Mouse (Mus musculus) MEL (cell line): Measurements from ENCODE around the gene Tpd52l2. TPM values are rescaled to one million over a fixed set of nuclear protein-coding genes. Genes with fewer than 3 reads are reported as not detected.

Source experiments
- DNase-seq: peaks from one replicate; pipeline ENCODE4 v3.0.0; 2011; ENCODE audit warnings: low read depth, low spot score
- H3K27ac ChIP-seq: 2 replicates; pipeline ENCODE4 v1.5.1; 2012; ENCODE audit warnings: low read depth, mild to moderate bottlenecking, control low read depth, low read length, moderate library complexity; ENCODE audit not compliant: control insufficient read depth
- H3K27me3 ChIP-seq, 2 experiments: fragments of 150-350 bp in 1 of 2; sonication (generic) in 1 of 2; 2 replicates each; pipeline ENCODE4 v1.6.1; 2012; ENCODE audit warnings: low read length in 2 of 2, mild to moderate bottlenecking in 2 of 2, improper control_type of control experiment in 1 of 2, moderate library complexity in 1 of 2; ENCODE audit not compliant: insufficient read depth in 2 of 2, control insufficient read depth in 1 of 2
- H3K36me3 ChIP-seq, 2 experiments: 2 replicates each; pipeline ENCODE4 v1.6.1; 2012 to 2014; ENCODE audit warnings: low read length in 2 of 2, improper control_type of control experiment in 1 of 2, inconsistent platforms in 1 of 2, mild to moderate bottlenecking in 1 of 2; ENCODE audit not compliant: insufficient read depth in 2 of 2, control insufficient read depth in 1 of 2
- H3K4me1 ChIP-seq, 2 experiments: fragments of 150-350 bp in 1 of 2; sonication (generic) in 1 of 2; 2 replicates each; pipeline ENCODE4 v1.6.1; 2012; ENCODE audit warnings: low read length in 2 of 2, improper control_type of control experiment in 1 of 2, mild to moderate bottlenecking in 1 of 2; ENCODE audit not compliant: insufficient read depth in 2 of 2, control insufficient read depth in 1 of 2
- H3K4me3 ChIP-seq, 2 experiments: fragments of 150-350 bp in 1 of 2; sonication (generic) in 1 of 2; 2 replicates each; pipeline ENCODE4 v1.5.1; 2012; ENCODE audit warnings: low read depth in 2 of 2, low read length in 2 of 2, mild to moderate bottlenecking in 2 of 2, moderate library complexity in 2 of 2, control low read depth in 1 of 2, improper control_type of control experiment in 1 of 2; ENCODE audit not compliant: control insufficient read depth in 1 of 2, insufficient read depth in 1 of 2
- H3K79me2 ChIP-seq: 2 replicates; pipeline ENCODE4 v1.6.1; 2012; ENCODE audit warnings: mild to moderate bottlenecking, low read length, moderate library complexity; ENCODE audit not compliant: control insufficient read depth, poor library complexity, insufficient read depth
- H3K9ac ChIP-seq: 2 replicates; pipeline ENCODE4 v1.6.1; 2012; ENCODE audit warnings: low read depth, mild to moderate bottlenecking, control low read depth, low read length, moderate library complexity; ENCODE audit not compliant: control insufficient read depth, poor library complexity, severe bottlenecking
- H3K9me3 ChIP-seq: fragments of 150-350 bp; sonication (generic); replicated peaks from 2 replicates; pipeline ENCODE4 v1.6.1; 2012; ENCODE audit warnings: mild to moderate bottlenecking, low read length, improper control_type of control experiment, moderate library complexity; ENCODE audit not compliant: insufficient read depth
- BHLHE40 ChIP-seq: IDR thresholded peaks from 2 replicates; pipeline ENCODE4 v1.6.1; 2012; ENCODE audit warnings: low read depth, mild to moderate bottlenecking, inconsistent platforms, low read length, improper control_type of control experiment, borderline replicate concordance
- CTCF ChIP-seq, 3 experiments: IDR thresholded peaks in 2 of 3; conservative IDR thresholded peaks in 1 of 3; 2 replicates each; pipeline ENCODE4 v1.5.1; 2011 to 2012; ENCODE audit warnings: low read length in 3 of 3, low read depth in 2 of 3, mild to moderate bottlenecking in 2 of 3, improper control_type of control experiment in 1 of 3, inconsistent platforms in 1 of 3, mixed read lengths in 1 of 3, moderate library complexity in 1 of 3; ENCODE audit not compliant: control insufficient read depth in 1 of 3, insufficient read depth in 1 of 3, poor library complexity in 1 of 3, severe bottlenecking in 1 of 3
- E2F4 ChIP-seq: IDR thresholded peaks from 2 replicates; pipeline ENCODE4 v1.6.1; 2011; ENCODE audit warnings: low read depth, low read length, improper control_type of control experiment, borderline replicate concordance
- ELF1 ChIP-seq: IDR thresholded peaks from 2 replicates; pipeline ENCODE4 v1.6.1; 2014; ENCODE audit warnings: low read depth, mild to moderate bottlenecking, inconsistent platforms, low read length, improper control_type of control experiment, moderate library complexity
- EP300 ChIP-seq, 2 experiments: IDR thresholded peaks; 2 replicates each; pipeline ENCODE4 v1.6.1; 2011; ENCODE audit warnings: improper control_type of control experiment in 2 of 2, low read length in 2 of 2, low read depth in 1 of 2, mild to moderate bottlenecking in 1 of 2
- ETS1 ChIP-seq: IDR thresholded peaks from 2 replicates; pipeline ENCODE4 v1.6.1; 2012; ENCODE audit warnings: low read depth, mild to moderate bottlenecking, inconsistent platforms, low read length, improper control_type of control experiment, moderate library complexity
- GABPA ChIP-seq: IDR thresholded peaks from 2 replicates; pipeline ENCODE4 v1.6.1; 2012; ENCODE audit warnings: low read depth, mild to moderate bottlenecking, inconsistent platforms, low read length, improper control_type of control experiment, moderate library complexity
- GATA1 ChIP-seq: IDR thresholded peaks from 2 replicates; pipeline ENCODE4 v1.6.1; 2011; ENCODE audit warnings: low read depth, low read length, improper control_type of control experiment
- JUND ChIP-seq: IDR thresholded peaks from 2 replicates; pipeline ENCODE4 v1.6.1; 2011; ENCODE audit warnings: low read depth, mild to moderate bottlenecking, improper control_type of control experiment, low read length
- KAT2A ChIP-seq: conservative IDR thresholded peaks from 2 replicates; pipeline ENCODE4 v1.6.1; 2012; ENCODE audit warnings: low read depth, low read length, improper control_type of control experiment, inconsistent platforms
- MAFK ChIP-seq: IDR thresholded peaks from 2 replicates; pipeline ENCODE4 v1.6.1; 2011; ENCODE audit warnings: low read depth, mild to moderate bottlenecking, low read length, improper control_type of control experiment, borderline replicate concordance
- MAZ ChIP-seq: IDR thresholded peaks from 2 replicates; pipeline ENCODE4 v1.6.1; 2012; ENCODE audit warnings: low read depth, mild to moderate bottlenecking, inconsistent platforms, low read length, improper control_type of control experiment
- NRF1 ChIP-seq: IDR thresholded peaks from 2 replicates; pipeline ENCODE4 v1.6.1; 2014; ENCODE audit warnings: low read depth, mild to moderate bottlenecking, inconsistent platforms, low read length, improper control_type of control experiment, moderate library complexity; ENCODE audit not compliant: poor library complexity, insufficient read depth, severe bottlenecking
- POLR2A ChIP-seq, 2 experiments: IDR thresholded peaks; 2 replicates each; pipeline ENCODE4 v1.6.1; 2011 to 2012; ENCODE audit warnings: low read length in 2 of 2, mild to moderate bottlenecking in 2 of 2, control low read depth in 1 of 2, improper control_type of control experiment in 1 of 2, low read depth in 1 of 2, moderate library complexity in 1 of 2; ENCODE audit not compliant: control insufficient read depth in 1 of 2, insufficient read depth in 1 of 2, poor library complexity in 1 of 2
- POLR2AphosphoS2 ChIP-seq: IDR thresholded peaks from 2 replicates; pipeline ENCODE4 v1.6.1; 2011; ENCODE audit warnings: low read length, improper control_type of control experiment
- RCOR1 ChIP-seq: IDR thresholded peaks from 2 replicates; pipeline ENCODE4 v1.6.1; 2012; ENCODE audit warnings: low read depth, mild to moderate bottlenecking, inconsistent platforms, low read length, improper control_type of control experiment
- SIN3A ChIP-seq: IDR thresholded peaks from 2 replicates; pipeline ENCODE4 v1.6.1; 2012; ENCODE audit warnings: low read length, improper control_type of control experiment, inconsistent platforms
- TAL1 ChIP-seq: IDR thresholded peaks from 2 replicates; pipeline ENCODE4 v1.6.1; 2012; ENCODE audit warnings: mild to moderate bottlenecking, inconsistent platforms, low read length, moderate library complexity, mixed read lengths
- TBP ChIP-seq: IDR thresholded peaks from 2 replicates; pipeline ENCODE4 v1.8.0; 2011; ENCODE audit warnings: low read depth, low read length, improper control_type of control experiment
- ZKSCAN1 ChIP-seq: IDR thresholded peaks from 2 replicates; pipeline ENCODE4 v1.6.1; 2012; ENCODE audit warnings: low read depth, mild to moderate bottlenecking, inconsistent platforms, low read length, improper control_type of control experiment, moderate library complexity
- ZNF384 ChIP-seq: IDR thresholded peaks from 2 replicates; pipeline ENCODE4 v1.6.1; 2012; ENCODE audit warnings: low read depth, mild to moderate bottlenecking, inconsistent platforms, low read length, improper control_type of control experiment
- polyA plus RNA-seq, 2 experiments: library from polyadenylated mRNA; stranded (reverse) in 1 of 2; unstranded in 1 of 2; fragments of >175 nt in 1 of 2; fragments of >200 nt in 1 of 2; gene quantifications; 2 replicates each; pipeline versions ENCODE4 v1.2.1 to v1.2.4; 2012; ENCODE audit warnings: low replicate concordance in 2 of 2, low read depth in 1 of 2; ENCODE audit not compliant: insufficient read length in 2 of 2, insufficient read depth in 1 of 2, missing spikeins in 1 of 2
- total RNA-seq: library from RNA; depleted of rRNA; stranded (reverse); fragments of 300-350 nt; gene quantifications from 2 replicates; pipeline ENCODE4 v1.2.3, GENCODE M21; 2012

Gene Tpd52l2
- total and polyA plus RNA-seq, 3 experiments = 99.5 to 119 TPM; not detected in 1

DNA sequence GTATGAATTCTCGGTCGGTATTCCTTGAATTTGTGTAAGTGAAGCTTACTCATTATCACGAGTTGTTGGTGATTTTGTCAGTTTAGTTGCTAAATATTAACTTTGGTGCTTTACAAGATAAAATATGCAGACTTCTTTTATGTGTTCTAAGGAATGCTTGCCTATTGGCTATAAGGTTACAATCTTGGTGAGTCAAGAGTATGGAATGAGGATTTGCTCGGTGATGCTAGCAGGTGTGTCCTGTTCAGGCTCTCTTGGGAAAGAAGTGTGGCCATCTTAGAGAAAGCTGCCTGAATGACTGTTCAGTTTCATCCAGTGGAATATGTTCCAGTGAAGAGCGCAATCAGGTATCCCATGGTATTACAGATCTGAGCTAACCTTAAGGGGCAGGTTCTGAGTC, 28.6 kb downstream of the Tpd52l2 start:
- H3K9ac ChIP-seq = no peak overlapping the region
- H3K36me3 ChIP-seq = peaks cover 23 to 31% of the 10 kb centered on the region in 2 experiments
- no peak for DNase-seq
- H3K9me3 ChIP-seq = no peaks in the 10 kb centered on the region
- peaks cover 7 to 10% of the 10 kb centered on the region in 2 experiments for H3K4me1 ChIP-seq
- TF ChIP-seq E2F4 (no peak), CTCF (IDR thresholded peaks at IDR 0.05 in 2 of 3, conservative IDR thresholded peaks at IDR 0.05 in 1 of 3; ENCODE audit: control insufficient read depth in 1 of 3, insufficient read depth in 1 of 3, low read depth in 2 of 3, low read length in 3 of 3, poor library complexity in 1 of 3, severe bottlenecking in 1 of 3) (no peak), KAT2A (no peak), SIN3A (no peak), NRF1 (no peak), ETS1 (no peak), GABPA (no peak), RCOR1 (no peak), GATA1 (no peak), ZKSCAN1 (no peak), ZNF384 (no peak)
- H3K27ac ChIP-seq = no peak overlapping the region
- no peak overlapping the region for H3K4me3 ChIP-seq
- peaks cover 80% of the 10 kb centered on the region for H3K79me2 ChIP-seq
- no peaks in the 10 kb centered on the region for H3K27me3 ChIP-seq

- Histone ChIP-seq H3K79me2 (peaks cover 74% of the 10 kb centered on the region), H3K9ac (no peak overlapping the region), H3K4me1 (no peaks in the 10 kb centered on the region), H3K27me3 (no peaks in the 10 kb centered on the region), H3K9me3 (no peaks in the 10 kb centered on the region), H3K4me3 (no peak overlapping the region), H3K36me3 (peaks cover 0 to 28% of the 10 kb centered on the region in 2 experiments; a peak in 2 of 4 replicates), H3K27ac (no peak overlapping the region)
- no peak for TF ChIP-seq ZKSCAN1
- no peak for TF ChIP-seq BHLHE40
- no peak for TF ChIP-seq POLR2A (IDR thresholded peaks at IDR 0.05; ENCODE audit: control insufficient read depth in 1 of 2, insufficient read depth in 1 of 2, low read depth in 1 of 2, low read length in 2 of 2, poor library complexity in 1 of 2)
- TF ChIP-seq POLR2AphosphoS2 = no peak
- no peak for TF ChIP-seq MAZ
- no peak for TF ChIP-seq MAFK
- TF ChIP-seq ELF1 = no peak
- no peak for TF ChIP-seq TBP
- TF ChIP-seq EP300 (IDR thresholded peaks at IDR 0.05; ENCODE audit: low read depth in 1 of 2, low read length in 2 of 2) = no peak
- no peak for TF ChIP-seq JUND
- TF ChIP-seq TAL1 = no peak
- TF ChIP-seq GATA1 = no peak
- no peak for DNase-seq
Observed at GRCm38 (mm10) chr2:181529076-181529475, 32.1 kb downstream of the Tpd52l2 start.
